Mouse (Mus musculus): ENCODE data around the gene Tent5a.

Tent5a gene

GRCm38 (mm10) chr9:85303378-85303777 is 23.8 kb downstream of the Tent5a start:
- DNase-seq, result no peak

- no peak for DNase-seq
Observed at GRCm38 (mm10) chr9:85302849-85303248, 24.3 kb downstream of the Tent5a start.

- no peak for DNase-seq
Observed at GRCm38 (mm10) chr9:85274114-85274513, 53.0 kb downstream of the Tent5a start.

Data from thymus, adult 18-20 months (tissue).